Mouse (Mus musculus) liver, postnatal 0 days (tissue): Measurements from ENCODE around the gene Evc.

Source experiments
- CTCF ChIP-seq: sonication (generic); IDR thresholded peaks from 2 replicates; pipeline ENCODE4 v1.5.1; 2016; ENCODE audit warnings: antibody characterized with exemption, low read depth
- EP300 ChIP-seq: IDR thresholded peaks from 2 replicates; pipeline ENCODE4 v1.6.1; 2016; ENCODE audit warnings: antibody characterized with exemption, low read depth, mild to moderate bottlenecking

DNA sequence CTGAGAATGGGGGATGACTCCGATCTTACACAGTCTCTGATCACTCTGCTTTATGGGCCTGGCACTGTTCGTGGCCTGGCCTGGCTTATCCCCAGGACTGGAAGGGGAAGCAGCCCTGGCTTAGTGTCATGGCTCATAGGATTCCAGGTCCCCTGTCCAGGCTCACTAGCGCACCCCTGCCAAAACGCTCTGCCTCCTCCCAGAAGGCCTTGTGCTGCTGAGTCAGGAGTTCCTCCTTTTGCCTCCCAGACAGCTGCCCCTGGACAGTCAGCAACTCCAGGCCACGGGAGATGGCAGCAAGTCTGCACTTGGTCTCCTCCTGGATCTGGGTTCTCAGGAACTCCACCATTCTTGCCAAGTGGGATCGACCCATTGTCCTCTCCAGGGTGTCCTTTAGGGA lies 18.0 kb downstream of the Evc start:
- TF ChIP-seq CTCF: no peak
- TF ChIP-seq EP300: no peak
